Mouse (Mus musculus) inflammation-experienced regulatory T-cells, adult 6 months (primary cell): ENCODE data around the gene Ifitm3. TPM values are rescaled to one million over a fixed set of nuclear protein-coding genes. Genes with fewer than 3 reads are reported as not detected.
"Not testable (repeated sequence)": the region's sequence is repeated elsewhere in the genome, so short reads cannot be mapped to it uniquely, and the experiment has no call there.

Experiments
- ATAC-seq: one replicate; pipeline ENCODE4 v1.8.0; 2017
- polyA plus RNA-seq, 3 experiments: library from polyadenylated mRNA; unstranded; fragments of 100-300 nt; shearing (Covaris generic); gene quantifications; one replicate each; pipeline ENCODE4 v1.2.1; 2017

Ifitm3 gene
- polyA plus RNA-seq, 3 experiments from 2014 or later, result 2.7 to 11.2 (median 3.0) TPM

DNA sequence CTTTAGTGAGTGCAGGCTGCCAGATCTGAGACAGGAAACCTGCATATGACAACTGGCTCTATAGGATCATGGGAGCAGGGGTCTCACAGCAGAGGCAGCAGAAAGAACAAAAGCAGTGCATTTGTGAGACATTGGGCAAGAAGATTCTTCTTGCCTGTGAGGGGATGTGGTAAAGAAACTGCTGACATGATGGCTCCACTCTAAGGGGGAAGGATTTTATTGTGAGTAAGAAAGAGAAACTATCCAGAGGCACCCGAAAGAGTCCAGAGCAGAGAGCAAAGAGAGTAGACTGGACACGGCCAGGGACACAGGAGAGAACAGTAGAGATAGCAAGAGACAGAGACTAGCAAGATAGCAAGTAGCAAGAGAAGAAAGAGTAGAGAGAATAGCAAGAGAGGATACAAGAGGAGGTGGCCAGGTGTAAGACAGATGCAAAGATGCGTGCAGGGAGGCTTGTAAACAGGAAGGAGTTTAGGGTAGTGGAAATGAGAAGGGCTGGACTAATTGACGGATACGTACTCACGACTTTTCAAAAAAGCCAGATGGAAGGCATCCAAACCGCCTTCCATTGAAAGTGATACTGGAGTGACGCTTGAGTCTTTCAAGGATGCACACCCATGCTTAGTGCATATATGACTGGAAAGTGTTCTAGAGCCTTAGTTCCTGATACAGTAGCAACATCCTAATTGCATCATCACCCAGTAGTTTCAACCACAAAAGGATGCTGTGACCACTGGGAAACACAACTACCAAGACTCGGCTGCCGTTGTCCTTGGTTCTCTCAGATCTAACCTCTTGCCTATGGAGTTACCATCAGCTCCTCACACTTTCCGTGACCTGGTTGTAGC lies 11.5 kb downstream of the Ifitm3 start:
- ATAC-seq, result peak; percentile 83

- ATAC-seq, result no peak
Observed at GRCm38 (mm10) chr7:140997817-140998216, 12.8 kb downstream of the Ifitm3 start.

DNA sequence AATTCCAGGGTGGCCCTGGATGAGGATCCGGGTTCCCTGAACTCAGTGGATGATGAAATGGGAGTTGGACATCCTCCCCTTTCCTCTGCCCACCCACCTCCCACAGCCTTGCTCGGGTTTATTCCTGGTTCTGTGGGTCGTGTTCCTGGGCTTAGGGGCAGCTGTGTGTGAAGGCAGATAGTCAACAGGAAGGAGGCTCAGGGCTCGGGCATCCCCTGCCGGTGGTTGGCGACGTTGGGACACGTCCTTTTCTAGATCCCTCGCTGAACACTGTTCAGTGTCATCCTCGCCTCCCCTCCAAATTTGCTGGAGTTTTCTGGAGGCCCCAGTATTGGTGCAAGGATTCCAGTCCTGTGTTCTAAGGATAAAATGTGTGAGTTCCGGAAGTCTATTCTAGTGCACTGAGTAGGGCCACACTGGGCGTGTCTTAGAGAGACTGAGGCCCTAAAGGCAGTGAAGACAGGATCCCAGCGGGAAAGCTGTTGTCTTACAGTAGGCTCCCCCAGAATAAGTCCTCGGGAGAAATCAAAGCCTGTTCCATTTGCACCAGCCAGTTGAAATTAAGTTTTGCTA lies 19.4 kb downstream of the Ifitm3 start:
- ATAC-seq, result no peak

DNA sequence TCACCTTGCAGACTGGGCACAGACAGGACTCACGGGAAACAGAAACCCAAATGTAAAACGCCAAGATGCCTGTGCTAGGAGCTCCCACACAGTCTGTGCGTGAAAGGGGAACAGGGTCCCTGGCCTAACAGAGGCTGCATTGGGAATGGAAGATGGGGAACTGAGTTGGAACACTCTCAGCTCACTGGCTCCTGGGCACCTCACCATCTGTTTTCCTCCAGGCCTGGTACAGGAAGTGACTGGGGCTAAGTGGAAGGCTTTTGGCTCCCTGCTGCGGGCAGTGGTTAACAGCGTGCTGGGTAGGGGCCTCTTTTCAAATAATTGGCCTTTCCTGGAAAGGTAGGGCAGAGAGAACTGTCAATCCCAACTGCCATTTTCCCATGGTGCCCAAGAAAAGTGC lies 19.9 kb downstream of the Ifitm3 start:
- no peak for ATAC-seq

- no peak for ATAC-seq
Observed at GRCm38 (mm10) chr7:140990185-140990584, 20.4 kb downstream of the Ifitm3 start.

DNA sequence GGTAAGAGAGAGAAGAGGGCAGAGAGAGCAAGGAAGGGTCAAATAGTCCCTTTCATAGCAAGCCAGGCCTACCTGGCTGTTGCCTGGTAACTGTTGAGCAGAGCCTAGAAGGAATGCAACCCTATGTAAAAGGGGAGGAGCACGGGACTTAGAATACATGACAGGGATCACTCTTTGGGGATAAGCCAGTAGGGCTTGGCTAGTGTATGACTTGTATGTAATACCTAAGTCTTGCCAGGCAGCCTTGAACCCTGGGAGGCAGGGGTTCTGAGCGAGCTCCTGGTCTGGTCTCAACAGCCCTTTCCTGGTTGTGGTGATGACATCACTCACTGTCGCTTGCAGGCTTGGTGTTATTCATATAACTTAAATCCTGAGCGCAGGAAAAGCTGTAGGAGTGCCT lies 21.5 kb downstream of the Ifitm3 start:
- no peak for ATAC-seq

GRCm38 (mm10) chr7:140987182-140988138 lies 23.1 kb downstream of the Ifitm3 start:
- ATAC-seq, result no peak

- ATAC-seq, result no peak
Observed at GRCm38 (mm10) chr7:140982971-140983370, 27.6 kb downstream of the Ifitm3 start.

DNA sequence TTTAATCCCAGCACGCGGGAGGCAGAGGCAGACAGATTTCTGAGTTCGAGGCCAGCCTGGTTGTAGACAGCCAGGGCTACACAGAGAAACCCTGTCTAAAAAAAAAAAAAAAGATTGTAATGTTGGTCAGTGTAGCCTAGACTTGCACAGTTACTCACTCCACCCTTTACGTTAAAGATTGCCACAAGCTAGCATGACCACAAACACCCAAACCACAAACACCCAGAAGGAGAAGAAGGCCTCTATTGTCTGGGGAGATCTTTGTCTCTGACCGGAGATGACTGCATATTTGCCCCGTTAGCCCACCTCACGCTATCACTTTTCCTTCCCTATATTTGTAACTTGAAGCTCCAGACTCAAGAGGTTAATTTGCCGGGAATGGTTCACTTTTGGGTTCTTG lies 28.9 kb downstream of the Ifitm3 start:
- no peak for ATAC-seq

DNA sequence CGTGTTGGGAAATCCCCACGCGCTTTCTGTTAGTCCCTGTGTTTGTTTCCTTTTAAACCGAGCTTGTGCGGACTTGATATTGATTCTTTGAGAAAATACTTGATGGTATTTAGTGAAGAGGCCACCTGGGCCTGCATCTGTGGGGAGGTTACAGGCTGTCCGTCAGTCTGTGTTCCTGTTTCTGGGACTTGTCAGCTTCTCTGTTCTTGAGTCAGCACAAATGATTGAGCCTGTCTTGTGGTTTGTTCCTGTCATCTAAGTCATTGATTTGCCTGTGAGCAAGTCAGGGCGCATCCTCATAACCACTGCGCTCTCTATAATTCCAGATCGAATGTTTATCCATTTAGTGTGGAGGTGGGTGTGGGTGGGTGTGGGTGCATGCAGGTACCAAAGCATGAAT lies 33.9 kb downstream of the Ifitm3 start:
- ATAC-seq, result not testable (repeated sequence)

- no peak for ATAC-seq
Observed at GRCm38 (mm10) chr7:140975465-140975864, 35.1 kb downstream of the Ifitm3 start.

- ATAC-seq, result no peak
Observed at GRCm38 (mm10) chr7:140974940-140975339, 35.6 kb downstream of the Ifitm3 start.

DNA sequence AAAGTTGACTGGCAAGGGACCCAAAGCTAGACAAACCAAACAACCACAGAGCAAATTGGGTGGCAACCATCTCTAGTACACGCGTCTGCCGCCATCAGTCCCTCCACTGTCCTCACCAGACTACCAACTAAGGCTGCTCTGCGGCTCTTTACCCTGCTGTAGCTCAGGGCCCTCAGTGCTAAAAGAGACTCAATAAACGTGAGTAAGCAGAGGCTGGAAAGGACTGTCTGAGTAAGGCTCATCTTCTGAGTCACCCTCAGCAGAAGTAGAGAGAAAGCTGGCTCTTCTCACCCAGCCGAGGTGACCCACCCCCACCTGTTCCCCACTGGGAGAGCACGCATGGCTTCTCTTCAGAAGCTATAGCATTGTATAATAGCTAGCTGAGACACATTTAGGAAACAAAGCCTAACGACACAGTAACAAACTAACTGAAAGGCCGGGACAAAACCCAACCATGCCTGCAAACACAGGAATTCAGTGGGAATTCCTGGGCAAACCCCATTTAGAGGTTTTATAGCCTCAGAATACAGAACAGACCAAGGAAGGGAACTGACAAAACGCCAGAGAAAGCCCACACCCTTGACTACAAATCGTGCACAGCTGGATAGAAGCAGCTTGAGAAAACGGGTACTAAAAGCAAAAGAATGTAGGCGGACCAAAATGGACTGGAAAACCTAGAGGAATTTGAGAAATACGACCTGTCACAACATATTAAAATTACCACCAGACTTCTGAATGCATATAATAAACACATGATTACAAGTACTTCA lies 37.0 kb downstream of the Ifitm3 start:
- no peak for ATAC-seq

- no peak for ATAC-seq
Observed at GRCm38 (mm10) chr7:140971479-140972171, 38.9 kb downstream of the Ifitm3 start.

DNA sequence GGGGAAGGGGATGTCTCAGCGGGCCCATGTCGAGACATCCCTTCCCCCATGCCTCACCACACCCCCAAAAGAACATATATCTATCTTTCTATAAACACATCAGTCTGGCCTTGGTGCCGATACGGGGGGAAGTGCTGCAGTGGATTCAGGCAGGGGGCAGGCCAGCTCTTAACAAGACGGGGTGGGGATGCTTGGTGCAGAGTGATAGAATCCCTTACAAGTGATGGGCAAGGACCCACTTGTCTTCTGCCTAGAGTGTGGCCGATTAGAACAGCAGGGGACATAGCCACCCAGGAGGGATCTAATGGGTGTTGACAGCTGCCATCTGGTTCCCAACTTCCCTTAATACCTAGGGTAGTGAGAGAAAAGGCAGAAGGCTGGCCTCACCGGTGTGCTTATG lies 39.6 kb downstream of the Ifitm3 start:
- no peak for ATAC-seq

DNA sequence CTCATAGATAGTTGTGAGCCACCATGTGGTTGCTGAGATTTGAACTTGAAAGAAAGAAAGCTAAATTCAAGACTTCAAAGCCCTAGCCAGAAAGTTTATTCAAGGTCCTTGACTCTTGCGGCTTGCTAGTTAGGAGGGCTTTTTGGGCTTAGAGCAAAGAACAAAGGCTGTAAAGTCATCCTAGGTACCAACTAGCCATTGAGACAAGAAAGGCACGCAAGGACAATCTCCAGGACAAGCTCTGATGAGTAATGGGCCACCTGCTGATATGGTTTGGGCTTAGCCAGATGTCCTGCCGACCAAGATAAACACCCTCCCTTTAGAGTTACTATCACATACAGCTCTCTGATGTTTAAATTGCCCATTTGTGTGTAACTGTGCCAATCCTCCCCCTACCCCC lies 41.9 kb downstream of the Ifitm3 start:
- ATAC-seq, result not testable (repeated sequence)

GRCm38 (mm10) chr7:140967862-140968591 lies 42.5 kb downstream of the Ifitm3 start:
- ATAC-seq, result no peak

DNA sequence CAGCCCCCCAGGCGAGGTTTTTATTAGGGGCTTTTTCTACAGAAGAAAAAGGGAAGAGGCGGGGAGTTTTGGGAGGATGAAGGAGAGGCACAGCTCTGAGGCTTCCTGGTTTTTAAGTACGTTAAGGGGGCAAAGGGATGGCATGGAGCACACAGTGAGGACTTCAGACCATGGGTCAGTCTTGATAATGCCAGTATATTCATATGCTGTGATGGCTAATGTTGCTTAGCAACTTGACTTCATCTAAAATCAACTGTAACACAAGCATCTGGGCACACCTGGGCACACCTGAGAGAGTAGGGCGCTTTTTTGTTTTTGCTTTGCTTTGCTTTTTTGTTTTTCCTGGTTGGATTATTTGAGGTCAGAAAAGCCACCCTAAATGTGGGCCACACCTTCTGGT lies 43.6 kb downstream of the Ifitm3 start, which contains the start of gene Ifitm1:
Gene Ifitm1, plus strand, starts transcription at position 301 of the 400 bp plus-strand sequence.
- no peak for ATAC-seq

- ATAC-seq, result no peak
Observed at GRCm38 (mm10) chr7:140962733-140963132, 47.8 kb downstream of the Ifitm3 start.

DNA sequence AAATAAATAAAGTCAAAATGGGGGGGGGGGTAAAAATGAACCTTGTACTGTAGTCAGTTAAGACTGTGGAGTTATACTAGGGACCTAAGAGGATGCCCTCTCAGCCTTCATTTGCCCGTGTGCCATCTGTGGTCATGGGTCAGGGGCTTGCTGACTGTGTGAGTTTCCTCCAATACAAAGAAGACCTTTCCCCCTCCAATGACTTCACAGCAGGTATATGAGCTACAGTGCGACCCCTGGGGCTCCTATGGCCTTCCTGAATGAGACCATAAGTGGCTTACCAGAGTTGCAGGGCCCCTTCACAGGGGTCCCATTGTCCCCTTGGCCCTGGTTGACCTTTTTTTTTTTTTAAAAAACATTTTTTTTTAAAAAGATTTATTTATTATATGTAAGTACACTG lies 49.2 kb downstream of the Ifitm3 start:
- ATAC-seq, result no peak

GRCm38 (mm10) chr7:140960026-140960425 lies 50.5 kb downstream of the Ifitm3 start:
- ATAC-seq, result no peak
